Mouse (Mus musculus) brain, embryonic 14.5 days (tissue): Measurements from ENCODE around the gene Pygo1.

Experiments used
- CTCF ChIP-seq: fragments of 200-500 bp; IDR thresholded peaks from 2 replicates; pipeline ENCODE4 v1.5.1; 2012; ENCODE audit warnings: inconsistent platforms, mild to moderate bottlenecking, moderate library complexity, borderline replicate concordance; ENCODE audit not compliant: insufficient read depth, insufficient read length; ENCODE audit errors: extremely low read depth
- POLR2A ChIP-seq: fragments of 200-500 bp; IDR thresholded peaks from 2 replicates; pipeline ENCODE4 v1.6.1; 2012; ENCODE audit warnings: mild to moderate bottlenecking, inconsistent platforms, borderline replicate concordance; ENCODE audit not compliant: poor library complexity, insufficient read depth, insufficient read length, severe bottlenecking; ENCODE audit errors: extremely low read depth

GRCm38 (mm10) chr9:72988706-72989105 is 63.3 kb downstream of the Pygo1 start:
- TF ChIP-seq CTCF: no peak
- TF ChIP-seq POLR2A: no peak
